Mouse (Mus musculus): ENCODE measurements around the gene Ilf2.

DNA sequence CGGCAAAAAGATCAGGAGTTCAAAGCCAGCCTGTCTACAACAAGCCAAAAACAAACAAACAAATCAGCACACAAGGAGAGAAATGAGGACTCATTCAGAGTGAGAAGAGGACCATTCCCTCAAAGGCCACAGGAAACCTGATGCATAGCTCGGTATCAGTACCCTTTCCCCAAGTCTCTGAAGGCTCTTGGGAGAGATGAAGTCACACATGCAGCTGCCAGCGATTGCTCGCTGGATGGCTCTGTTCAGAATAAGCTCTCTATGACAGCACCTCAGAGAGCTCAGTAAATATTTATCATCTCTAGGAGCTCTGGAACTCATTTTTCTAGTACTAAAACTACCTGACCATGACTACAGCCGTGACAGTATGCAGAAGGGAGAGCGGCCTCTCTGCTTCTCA is 47.7 kb upstream of the Ilf2 start:
- TF ChIP-seq CTCF (IDR thresholded peaks at IDR 0.05; ENCODE audit: low read depth, low read length) (no peak), POLR2A (IDR thresholded peaks at IDR 0.05; ENCODE audit: extremely low read depth, insufficient read depth, low read length) (no peak)

All from liver, adult 2 months (tissue).